Mouse (Mus musculus) heart, embryonic 14.5 days (tissue): ENCODE data around the gene Grhpr. TPM values are rescaled to one million over a fixed set of nuclear protein-coding genes. Genes with fewer than 3 reads are reported as not detected.
"Not testable (repeated sequence)": the region's sequence is repeated elsewhere in the genome, so short reads cannot be mapped to it uniquely, and the experiment has no call there.

ENCODE experiments used
- ATAC-seq: fragments of 200-750 bp; cut with Nextera tagmentation; 2 replicates; pipeline ENCODE4 v1.8.0; 2017; ENCODE audit warnings: low read depth, moderate TSS enrichment; ENCODE audit not compliant: insufficient number of reproducible peaks, insufficient read depth, low FRiP score
- H3K27ac ChIP-seq, 2 experiments: fragments of 200-500 bp in 1 of 2; fragments of 300-500 bp in 1 of 2; sonication (generic) in 1 of 2; replicated peaks in 1 of 2; 2 replicates each; pipeline ENCODE4 v1.5.1; 2012 to 2014; ENCODE audit warnings: low read depth in 2 of 2, low read length in 2 of 2, control low read depth in 1 of 2, mild to moderate bottlenecking in 1 of 2, mixed read lengths in 1 of 2; ENCODE audit not compliant: control insufficient read depth in 1 of 2, insufficient read depth in 1 of 2
- H3K27me3 ChIP-seq: fragments of 300-500 bp; sonication (generic); 2 replicates; pipeline ENCODE4 v1.6.1; 2014; ENCODE audit warnings: mild to moderate bottlenecking, low read length, control low read depth; ENCODE audit not compliant: control insufficient read depth, insufficient read depth
- H3K36me3 ChIP-seq: fragments of 300-500 bp; sonication (generic); 2 replicates; pipeline ENCODE4 v1.6.1; 2014; ENCODE audit warnings: mild to moderate bottlenecking, control low read depth, low read length, mixed read lengths; ENCODE audit not compliant: control insufficient read depth, insufficient read depth
- H3K4me1 ChIP-seq, 2 experiments: fragments of 200-500 bp in 1 of 2; fragments of 300-500 bp in 1 of 2; sonication (generic) in 1 of 2; 2 replicates each; pipeline ENCODE4 v1.6.1; 2012 to 2014; ENCODE audit warnings: low read length in 2 of 2, control low read depth in 1 of 2, mixed read lengths in 1 of 2; ENCODE audit not compliant: control insufficient read depth in 2 of 2, insufficient read depth in 2 of 2
- H3K4me2 ChIP-seq: fragments of 300-500 bp; sonication (generic); 2 replicates; pipeline ENCODE4 v1.6.1; 2014; ENCODE audit warnings: mild to moderate bottlenecking, low read length
- H3K4me3 ChIP-seq, 2 experiments: fragments of 200-500 bp in 1 of 2; fragments of 300-500 bp in 1 of 2; sonication (generic) in 1 of 2; 2 replicates each; pipeline ENCODE4 v1.5.1; 2012 to 2014; ENCODE audit warnings: low read length in 2 of 2, mild to moderate bottlenecking in 2 of 2, control low read depth in 1 of 2, low read depth in 1 of 2, moderate library complexity in 1 of 2; ENCODE audit not compliant: control insufficient read depth in 1 of 2, insufficient read depth in 1 of 2
- H3K9ac ChIP-seq: fragments of 300-500 bp; sonication (generic); 2 replicates; pipeline ENCODE4 v1.6.1; 2014; ENCODE audit warnings: mild to moderate bottlenecking, low read length
- H3K9me3 ChIP-seq: fragments of 300-500 bp; sonication (generic); 2 replicates; pipeline ENCODE4 v1.6.1; 2016; ENCODE audit warnings: low read length, control low read depth; ENCODE audit not compliant: control insufficient read depth
- WGBS: fragments of 180-500 bp; shearing (Covaris S2); extraction: QIAGEN DNeasy Blood & Tissue Kit; methylation state at CpG from one replicate; pipeline ENCODE4 v1.1.7; 2014; 5-methylcytosine and 5-hydroxymethylcytosine counted together
- polyA plus RNA-seq: library from polyadenylated mRNA; unstranded; fragments of >200 nt; fragmentation: Nextera tagmentation; extraction: Ambion mirVana; gene quantifications from 2 replicates; pipeline ENCODE4 v1.2.1, GENCODE M21; 2014

The Grhpr gene
- polyA plus RNA-seq, 1 experiment from 2014 or later: 88.7 TPM

DNA sequence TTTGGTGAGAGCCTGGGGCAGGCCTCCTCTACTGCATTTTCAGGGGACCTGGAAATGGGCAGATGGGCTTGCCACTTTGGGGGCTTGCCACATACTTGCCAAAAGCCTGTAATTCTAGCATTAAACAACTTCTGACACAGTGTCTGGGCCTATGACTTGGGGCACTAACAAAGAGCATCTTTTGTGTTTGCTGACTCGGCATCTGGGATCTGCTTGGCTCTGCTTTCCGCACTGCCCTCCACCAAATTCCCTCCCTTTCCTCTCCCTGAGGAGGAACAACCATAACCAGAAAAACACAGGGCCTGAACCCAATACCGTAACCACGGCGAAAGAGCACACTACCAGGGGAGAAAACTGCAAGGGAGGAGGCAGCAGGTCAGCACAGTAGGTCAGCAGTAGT is 9.4 kb downstream of the Grhpr start:
- Histone ChIP-seq H3K27ac (no peak overlapping the region), H3K9ac (no peak overlapping the region), H3K9me3 (no peaks in the 10 kb centered on the region), H3K4me2 (no peak overlapping the region), H3K4me3 (no peak overlapping the region), H3K27me3 (no peaks in the 10 kb centered on the region), H3K36me3 (peaks cover 83% of the 10 kb centered on the region), H3K4me1 (no peaks in the 10 kb centered on the region)
- WGBS: 87% methylated on average over 5 of the region's 5 CpGs
- ATAC-seq: no peak

DNA sequence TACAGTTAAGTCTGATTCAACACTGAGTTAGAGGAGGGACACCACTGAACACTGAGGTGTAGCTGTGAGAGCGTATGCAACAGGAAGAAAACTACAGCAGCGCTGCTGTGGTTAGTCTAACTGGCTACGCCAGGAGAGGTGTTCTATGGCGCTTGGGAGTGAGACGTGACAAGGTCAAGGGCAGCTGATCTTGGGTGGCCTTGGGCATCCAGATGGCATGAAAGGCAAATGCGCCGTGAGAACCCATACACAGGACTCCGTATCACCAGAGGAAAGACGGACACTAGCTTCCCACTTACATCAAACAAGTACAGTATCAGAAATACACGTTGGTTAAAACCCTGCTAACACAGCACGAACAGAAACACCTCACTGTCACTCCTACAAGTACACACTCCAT is 11.1 kb downstream of the Grhpr start:
- not testable (repeated sequence) for H3K4me1 ChIP-seq, H3K9me3 ChIP-seq, H3K9ac ChIP-seq, H3K4me2 ChIP-seq, H3K4me3 ChIP-seq, H3K27ac ChIP-seq, H3K27me3 ChIP-seq, ATAC-seq
- peaks cover 70% of the 10 kb centered on the region for H3K36me3 ChIP-seq
- 82% methylated on average over 11 of the region's 11 CpGs for WGBS

DNA sequence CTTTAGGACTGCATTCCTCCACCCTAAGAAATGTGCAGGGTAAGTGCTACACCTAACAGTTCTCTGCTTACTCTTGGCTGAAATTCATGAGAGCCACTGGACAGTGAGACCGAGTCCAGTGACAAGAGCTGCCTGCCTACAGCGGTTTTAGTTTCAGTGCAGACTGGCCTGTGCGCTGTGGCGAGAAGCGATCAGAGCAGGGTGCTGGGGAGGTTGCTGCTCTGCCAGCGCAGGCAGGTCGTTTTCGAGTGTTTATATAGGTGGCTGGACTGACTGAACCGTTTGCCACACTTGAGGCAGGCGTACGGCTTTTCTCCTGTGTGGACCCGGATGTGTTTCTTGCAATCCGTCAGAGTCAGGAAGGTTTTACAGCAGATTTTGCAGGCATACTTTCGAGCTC is 12.0 kb downstream of the Grhpr start:
- not testable (repeated sequence) for H3K9ac ChIP-seq, H3K4me2 ChIP-seq, ATAC-seq, H3K9me3 ChIP-seq, H3K27ac ChIP-seq, H3K4me3 ChIP-seq, H3K27me3 ChIP-seq, H3K4me1 ChIP-seq
- WGBS: 86% methylated on average over 13 of the region's 14 CpGs
- peaks cover 61% of the 10 kb centered on the region for H3K36me3 ChIP-seq

DNA sequence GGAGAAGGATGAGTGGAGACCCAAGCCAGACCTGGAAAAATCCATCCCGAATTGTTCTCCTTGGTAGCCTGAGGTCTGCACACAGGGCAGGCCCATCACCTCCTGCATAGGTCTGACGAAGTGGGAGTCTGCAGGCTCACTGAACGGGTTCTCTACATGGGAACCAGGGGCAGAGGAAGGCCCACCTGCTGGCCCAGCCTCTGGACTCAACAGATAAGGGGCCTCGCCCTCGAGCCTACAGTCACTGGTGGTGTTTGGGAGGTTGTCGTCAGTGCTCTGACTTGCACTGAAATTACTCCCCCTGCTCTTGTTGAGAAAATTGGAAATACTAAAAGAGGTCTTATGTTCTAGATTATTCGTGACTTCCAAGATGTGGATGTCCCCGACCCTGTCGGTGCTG is 12.7 kb downstream of the Grhpr start:
- 85% methylated on average over 9 of the region's 9 CpGs for WGBS
- no peaks in the 10 kb centered on the region for H3K27me3 ChIP-seq
- H3K27ac ChIP-seq: no peak overlapping the region
- no peak for ATAC-seq
- no peaks in the 10 kb centered on the region for H3K9me3 ChIP-seq
- H3K4me1 ChIP-seq: no peaks in the 10 kb centered on the region
- H3K36me3 ChIP-seq: peaks cover 54% of the 10 kb centered on the region
- no peak overlapping the region for H3K4me3 ChIP-seq
- H3K9ac ChIP-seq: no peak overlapping the region
- no peak overlapping the region for H3K4me2 ChIP-seq

DNA sequence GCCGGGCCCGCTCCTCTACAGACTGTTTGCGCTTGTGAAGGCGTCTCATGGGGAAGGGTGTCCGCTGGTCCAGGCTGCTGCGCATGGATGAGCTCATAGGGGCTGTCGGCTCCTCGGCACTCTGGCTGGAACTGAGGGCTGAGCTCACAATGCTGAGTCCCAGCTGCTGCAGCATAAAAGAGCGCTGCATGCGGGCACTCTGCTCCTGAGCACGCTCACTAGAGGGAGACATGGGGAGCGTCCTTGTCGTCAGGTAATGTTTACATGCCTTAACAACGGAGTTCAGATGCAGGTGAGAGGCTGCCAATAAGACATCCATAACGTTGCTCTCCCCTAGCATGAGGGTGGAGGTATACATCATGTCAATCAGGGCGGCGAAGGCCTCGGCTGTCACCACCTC is 13.6 kb downstream of the Grhpr start:
- H3K4me1 ChIP-seq: no peaks in the 10 kb centered on the region
- no peaks in the 10 kb centered on the region for H3K27me3 ChIP-seq
- H3K36me3 ChIP-seq: peaks cover 45% of the 10 kb centered on the region
- WGBS: 78% methylated on average over 18 of the region's 18 CpGs
- no peaks in the 10 kb centered on the region for H3K9me3 ChIP-seq
- no peak overlapping the region for H3K9ac ChIP-seq
- H3K27ac ChIP-seq: no peak overlapping the region
- ATAC-seq: no peak
- no peak overlapping the region for H3K4me2 ChIP-seq
- no peak overlapping the region for H3K4me3 ChIP-seq

DNA sequence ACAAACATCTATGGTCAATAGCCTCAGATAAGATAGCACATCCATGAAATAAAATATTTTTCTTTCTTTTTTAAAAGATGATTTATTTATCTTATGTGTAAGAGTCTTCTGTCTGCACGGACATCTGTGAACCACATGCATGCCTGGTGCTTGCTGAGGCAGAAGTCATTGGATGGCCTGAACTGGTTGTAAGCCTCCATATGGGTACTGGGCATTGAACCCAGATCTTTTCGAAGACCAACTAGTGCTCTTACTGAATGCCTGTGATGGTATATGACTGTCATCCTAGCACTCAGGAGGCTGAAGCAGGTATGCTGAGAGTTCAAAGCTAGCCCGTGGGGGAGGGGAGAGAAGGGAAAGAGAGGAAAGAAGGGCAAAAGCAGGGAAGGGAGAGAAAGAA is 16.9 kb downstream of the Grhpr start:
- Histone ChIP-seq H3K36me3 (peaks cover 20% of the 10 kb centered on the region), H3K27ac (no peak overlapping the region), H3K4me2 (no peak overlapping the region), H3K9ac (no peak overlapping the region), H3K4me1 (no peaks in the 10 kb centered on the region), H3K9me3 (no peaks in the 10 kb centered on the region), H3K27me3 (no peaks in the 10 kb centered on the region), H3K4me3 (no peak overlapping the region)
- WGBS: 76% methylated on average over 3 of the region's 3 CpGs
- ATAC-seq: no peak

DNA sequence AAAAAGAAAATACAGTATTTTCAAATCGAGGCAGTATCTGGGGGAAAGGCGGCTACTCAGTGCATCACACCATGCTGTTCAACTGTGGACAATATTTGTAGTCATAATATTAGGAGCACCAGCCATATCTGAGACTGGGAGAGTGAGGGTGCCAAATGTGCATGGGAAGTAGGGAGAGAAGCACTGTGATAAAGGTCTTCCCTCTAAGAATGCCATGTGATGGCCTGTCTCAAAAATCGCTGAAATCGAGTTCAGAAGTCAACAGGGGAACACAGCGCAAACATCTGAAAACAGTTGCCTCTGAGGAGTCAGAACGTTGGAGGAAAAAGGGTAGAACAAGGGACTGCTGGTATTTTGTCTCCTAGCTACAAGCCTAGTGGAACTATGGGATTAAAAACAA is 18.8 kb downstream of the Grhpr start:
- WGBS: 86% methylated on average over 6 of the region's 6 CpGs
- H3K9me3 ChIP-seq: no peaks in the 10 kb centered on the region

DNA sequence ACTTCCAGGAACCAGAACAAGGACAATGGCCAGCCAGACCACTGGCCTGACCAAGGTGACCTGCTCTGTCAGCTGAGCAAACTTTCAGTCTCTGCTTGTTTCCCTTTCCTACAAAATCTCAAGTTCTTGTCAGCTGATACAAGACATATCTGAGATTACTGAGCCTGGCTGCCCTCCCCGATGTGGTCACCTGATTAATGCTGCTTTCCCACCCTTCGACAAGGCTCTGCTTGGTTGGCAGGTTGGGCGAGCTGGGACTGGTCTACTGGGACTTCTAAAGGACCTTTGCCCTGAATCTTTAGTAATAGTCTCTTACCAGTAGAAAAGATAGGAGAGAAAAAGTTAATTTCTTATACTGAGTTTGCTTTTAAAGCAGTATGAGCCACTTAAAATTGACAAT is 24.3 kb downstream of the Grhpr start:
- no peaks in the 10 kb centered on the region for H3K9me3 ChIP-seq
- no peak overlapping the region for H3K27ac ChIP-seq
- no peaks in the 10 kb centered on the region for H3K36me3 ChIP-seq
- no peak overlapping the region for H3K4me2 ChIP-seq
- ATAC-seq: no peak
- peaks cover 3 to 10% of the 10 kb centered on the region in 2 experiments; a peak in 3 of 4 replicates for H3K4me1 ChIP-seq
- H3K9ac ChIP-seq: no peak overlapping the region
- 55% methylated on average over 3 of the region's 3 CpGs for WGBS
- no peak overlapping the region for H3K4me3 ChIP-seq
- H3K27me3 ChIP-seq: no peaks in the 10 kb centered on the region

More for the DNA sequence above, 18.8 kb downstream of the Grhpr start:
- ATAC-seq: no peak
- Histone ChIP-seq H3K27ac (no peak overlapping the region), H3K4me3 (no peak overlapping the region), H3K4me1 (no peaks in the 10 kb centered on the region), H3K4me2 (no peak overlapping the region), H3K27me3 (no peaks in the 10 kb centered on the region), H3K36me3 (peaks cover 6% of the 10 kb centered on the region), H3K9ac (no peak overlapping the region)
